Mouse (Mus musculus) cerebellum, adult (tissue): Measurements from ENCODE around the gene Txlnb.
A peak's percentile ranks its signal among the peaks of the same experiment; 100 is the strongest.
"Not testable (repeated sequence)": the region's sequence is repeated elsewhere in the genome, so short reads cannot be mapped to it uniquely, and the experiment has no call there.

Experiments used
- ATAC-seq: cut with Nextera tagmentation; 2 replicates; pipeline ENCODE4 v1.9.2; 2017; ENCODE audit warnings: mild to moderate bottlenecking, moderate library complexity, mixed read lengths; ENCODE audit not compliant: insufficient number of reproducible peaks, low FRiP score, low TSS enrichment

Txlnb gene

GRCm38 (mm10) chr10:17815052-17815451 is 19.0 kb downstream of the Txlnb start:
- ATAC-seq = no peak

GRCm38 (mm10) chr10:17820422-17820821 is 24.4 kb downstream of the Txlnb start:
- not testable (repeated sequence) for ATAC-seq

- 0 out of 2 replicates have a peak, but pooled peaks have one; percentile 31 for ATAC-seq
Observed at GRCm38 (mm10) chr10:17827391-17827790, 31.4 kb downstream of the Txlnb start.

GRCm38 (mm10) chr10:17829205-17829604 is 33.2 kb downstream of the Txlnb start:
- no peak for ATAC-seq

- no peak for ATAC-seq
Observed at GRCm38 (mm10) chr10:17831041-17831440, 35.0 kb downstream of the Txlnb start.

- ATAC-seq = no peak
Observed at GRCm38 (mm10) chr10:17835031-17835430, 39.0 kb downstream of the Txlnb start.

- no peak for ATAC-seq
Observed at GRCm38 (mm10) chr10:17836275-17836674, 40.2 kb downstream of the Txlnb start.

- no peak for ATAC-seq
Observed at GRCm38 (mm10) chr10:17842030-17842429, 46.0 kb downstream of the Txlnb start.

- no peak for ATAC-seq
Observed at GRCm38 (mm10) chr10:17844781-17845537, 48.9 kb downstream of the Txlnb start.

- no peak for ATAC-seq
Observed at GRCm38 (mm10) chr10:17857647-17858261, 61.7 kb downstream of the Txlnb start.

GRCm38 (mm10) chr10:17860701-17861480 is 64.9 kb downstream of the Txlnb start:
- ATAC-seq = no peak

- peak; percentile 98 for ATAC-seq
Observed at GRCm38 (mm10) chr10:17869822-17870662, 74.0 kb downstream of the Txlnb start.

- no peak for ATAC-seq
Observed at GRCm38 (mm10) chr10:17878002-17878919, 82.2 kb downstream of the Txlnb start.

GRCm38 (mm10) chr10:17880038-17880437 is 84.0 kb downstream of the Txlnb start:
- no peak for ATAC-seq

GRCm38 (mm10) chr10:17880724-17881123 is 84.7 kb downstream of the Txlnb start:
- no peak for ATAC-seq
